ENCODE assay signal across 16 mouse cellular contexts in the genomic region with DNA sequence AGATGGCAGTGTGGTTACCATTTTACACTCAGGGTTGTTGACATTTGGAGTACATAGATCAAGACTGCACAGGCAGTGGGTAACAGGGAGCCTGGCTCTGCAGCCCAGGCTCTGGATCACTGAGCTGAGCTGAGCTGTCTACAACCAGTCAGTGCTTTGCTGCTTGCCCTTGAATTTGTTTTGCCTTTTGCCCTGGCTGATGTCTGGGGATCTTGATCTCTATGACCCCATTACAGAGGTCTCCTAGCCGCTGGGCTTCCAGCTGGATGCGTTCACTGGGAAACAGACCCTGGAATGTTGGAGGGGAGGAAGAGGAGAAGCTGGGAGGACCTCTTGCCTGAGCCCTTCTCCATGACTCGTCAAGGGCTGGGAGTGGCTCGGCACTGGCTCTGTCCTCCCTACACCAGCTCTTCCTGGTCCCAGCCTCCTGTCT. TPM values are rescaled to one million over a fixed set of nuclear protein-coding genes. Genes with fewer than 3 reads are reported as not detected.
DNase-seq lines count a peak whose midpoint lies in the region; ATAC-seq and TF ChIP-seq lines count a peak whose summit lies in the region.
"Had no signal": no experiment of that assay in that cellular context is flagged by ENCODE, and none has a peak within 500 bp of the region (broad histone marks: within the 10 kb centered on the region; RNA-seq: fewer than 3 reads in every experiment).

No protein-coding gene starts in this region.

- TF ChIP-seq CTCF in intestine, postnatal 0 days (IDR thresholded peaks at IDR 0.05; ENCODE audit: low read depth), result 0 out of 2 replicates have a peak, but pooled peaks have one; percentile 10
- no peak for TF ChIP-seq CTCF in layer of hippocampus, adult 2 months (conservative IDR thresholded peaks at IDR 0.05)

- H3K36me3 ChIP-seq in forebrain, embryonic 10.5 days (replicated peaks), result peaks cover 17% of the 10 kb centered on the region
- H3K36me3 ChIP-seq in forebrain, embryonic 11.5 days (ENCODE audit: control insufficient read depth, insufficient read depth, low read length), result no peaks in the 10 kb centered on the region; the same call in 1 of the 2 replicates
- H3K36me3 ChIP-seq in intestine, postnatal 0 days (ENCODE audit: control insufficient read depth, insufficient read depth), result no peaks in the 10 kb centered on the region; the same call in 1 of the 2 replicates

- no peak overlapping the region for H3K4me3 ChIP-seq in forebrain, embryonic 10.5 days
- no peak overlapping the region for H3K4me3 ChIP-seq in forebrain, embryonic 11.5 days (ENCODE audit: low read depth, low read length)
- H3K4me3 ChIP-seq in intestine, postnatal 0 days (ENCODE audit: low read depth, low read length), result no peak overlapping the region
- no peak overlapping the region for H3K4me3 ChIP-seq in layer of hippocampus, adult 2 months
- H3K4me3 ChIP-seq: limb, embryonic 12.5 days; neural tube, embryonic 13.5 days had no signal

- DNase-seq in forebrain, embryonic 10.5 days (ENCODE audit: extremely low spot score, low spot score), result no peak
- no peak for DNase-seq in forebrain, embryonic 11.5 days (ENCODE audit: low spot score)
- DNase-seq in ZHBTc4 (ENCODE audit: low read depth, low spot score), result peak; percentile 18
- DNase-seq in kidney, postnatal 10 days, result peak; percentile 52
- DNase-seq in cerebellum, postnatal 4 days (ENCODE audit: low spot score in 2 of 2), result no peak
- DNase-seq in spleen, postnatal 14 days (ENCODE audit: low spot score in 2 of 2), result no peak
- no peak for DNase-seq in layer of hippocampus, adult 2 months (ENCODE audit: low spot score in 2 of 2)
- DNase-seq: adrenal gland, postnatal 14 days; heart, adult 18-20 months; lung, adult 2 months; thymus, postnatal 4 days had no signal

- no peaks in the 10 kb centered on the region for H3K9me3 ChIP-seq in forebrain, embryonic 10.5 days
- H3K9me3 ChIP-seq in forebrain, embryonic 11.5 days (ENCODE audit: control insufficient read depth, low read length), result no peaks in the 10 kb centered on the region
- no peaks in the 10 kb centered on the region for H3K9me3 ChIP-seq in intestine, postnatal 0 days (ENCODE audit: control insufficient read depth)
- H3K9me3 ChIP-seq: limb, embryonic 12.5 days; neural tube, embryonic 13.5 days had no signal

- peak overlapping the region; percentile 56 for H3K27ac ChIP-seq in forebrain, embryonic 10.5 days
- no peak overlapping the region for H3K27ac ChIP-seq in forebrain, embryonic 11.5 days (ENCODE audit: low read depth, low read length)
- H3K27ac ChIP-seq in intestine, postnatal 0 days (ENCODE audit: low read depth, low read length), result no peak overlapping the region
- no peak overlapping the region for H3K27ac ChIP-seq in layer of hippocampus, adult 2 months
- H3K27ac ChIP-seq: limb, embryonic 12.5 days; macrophage; neural tube, embryonic 13.5 days had no signal

- no peaks in the 10 kb centered on the region for H3K27me3 ChIP-seq in forebrain, embryonic 10.5 days (ENCODE audit: poor library complexity, severe bottlenecking)
- H3K27me3 ChIP-seq in forebrain, embryonic 11.5 days (ENCODE audit: control insufficient read depth, insufficient read depth, low read length), result no peaks in the 10 kb centered on the region
- H3K27me3 ChIP-seq in intestine, postnatal 0 days (replicated peaks; ENCODE audit: control insufficient read depth, insufficient read depth, low read length), result no peaks in the 10 kb centered on the region
- H3K27me3 ChIP-seq: limb, embryonic 12.5 days; neural tube, embryonic 13.5 days; Patski had no signal

- WGBS in forebrain, embryonic 10.5 days, result 57% methylated on average over 4 of the region's 4 CpGs
- WGBS in forebrain, embryonic 11.5 days, result 67% methylated on average over 4 of the region's 4 CpGs
- WGBS in intestine, postnatal 0 days, result 49% methylated on average over 4 of the region's 4 CpGs

- H3K4me1 ChIP-seq in forebrain, embryonic 10.5 days, result peaks cover 22% of the 10 kb centered on the region
- no peaks in the 10 kb centered on the region for H3K4me1 ChIP-seq in forebrain, embryonic 11.5 days (replicated peaks; ENCODE audit: control insufficient read depth, insufficient read depth, low read length)
- no peaks in the 10 kb centered on the region for H3K4me1 ChIP-seq in intestine, postnatal 0 days (replicated peaks; ENCODE audit: control insufficient read depth, insufficient read depth, low read length)

- no peak overlapping the region for H3K4me2 ChIP-seq in forebrain, embryonic 11.5 days (ENCODE audit: low read depth, low read length, severe bottlenecking)
- H3K4me2 ChIP-seq in intestine, postnatal 0 days (replicated peaks; ENCODE audit: low read depth), result no peak overlapping the region
- H3K4me2 ChIP-seq: limb, embryonic 12.5 days; neural tube, embryonic 13.5 days had no signal

- H3K9ac ChIP-seq in forebrain, embryonic 11.5 days (ENCODE audit: low read length), result no peak overlapping the region
- H3K9ac ChIP-seq in intestine, postnatal 0 days (ENCODE audit: low read depth, low read length), result no peak overlapping the region
- H3K9ac ChIP-seq: limb, embryonic 12.5 days; neural tube, embryonic 13.5 days had no signal

- no peak for ATAC-seq in forebrain, embryonic 11.5 days (replicated peaks; ENCODE audit: low FRiP score)
- no peak for ATAC-seq in intestine, postnatal 0 days
- ATAC-seq: Patski had no signal

RNA-seq across cellular contexts. Expression of a gene that starts 10.2 kb away (rescaled TPM):
- 8.1 and 8.9 TPM in 2 replicates for polyA plus RNA-seq in forebrain, embryonic 10.5 days (2016; fragmentation: Nextera tagmentation; extraction: Ambion mirVana)
- polyA plus RNA-seq in forebrain, embryonic 11.5 days (2014; fragmentation: Nextera tagmentation; extraction: Ambion mirVana), result 11.9 and 15.3 TPM in 2 replicates
- polyA plus RNA-seq in intestine, postnatal 0 days (2015; fragmentation: Nextera tagmentation; extraction: Ambion mirVana), result 29.6 and 32.0 TPM in 2 replicates
- 10 to 100 TPM; 24.7 to 26.1 TPM for total RNA-seq in layer of hippocampus, adult 2 months (2021)

Comparison
In these comparisons a context has a peak if more than half of its experiments do, and no peak if none do; other contexts are left out.
1. DNase-seq: peak in ZHBTc4 (single experiment) and kidney, postnatal 10 days (single experiment); none in forebrain, embryonic 10.5 days (single experiment), forebrain, embryonic 11.5 days (single experiment), cerebellum, postnatal 4 days (0 of 2), spleen, postnatal 14 days (0 of 2) and layer of hippocampus, adult 2 months (0 of 2).